ENCODE assay signal across 19 mouse cellular contexts in genomic region chr3:138814457-138814856, GRCm38 (mm10).
DNase-seq lines count a peak whose midpoint lies in the region; ATAC-seq and TF ChIP-seq lines count a peak whose summit lies in the region.
"Had no signal": no experiment of that assay in that cellular context is flagged by ENCODE, and none has a peak within 500 bp of the region (broad histone marks: within the 10 kb centered on the region; RNA-seq: fewer than 3 reads in every experiment).

No protein-coding gene starts in this region.

- H3K4me1 ChIP-seq in neural tube, embryonic 14.5 days (ENCODE audit: control insufficient read depth, insufficient read depth, low read length), result peaks cover 10% of the 10 kb centered on the region; the same call in 1 of the 2 replicates
- H3K4me1 ChIP-seq in forebrain, postnatal 0 days (ENCODE audit: insufficient read depth), result peaks cover 7% of the 10 kb centered on the region

- peak; percentile 41 to 66 for DNase-seq in frontal cortex, adult 2 months (ENCODE audit: extremely low spot score in 1 of 2, low spot score in 1 of 2)
- no peak for DNase-seq in frontal cortex, postnatal 36 days (ENCODE audit: low spot score in 2 of 2)
- no peak for DNase-seq in neural tube, embryonic 10.5 days (ENCODE audit: extremely low spot score, low spot score)
- peak; percentile 71 for DNase-seq in ZHBTc4 (ENCODE audit: low read depth, low spot score)
- DNase-seq in forebrain, postnatal 0 days, result no peak
- no peak for DNase-seq in left cerebral cortex, adult 2 months (ENCODE audit: extremely low spot score in 1 of 2, low spot score in 2 of 2)
- DNase-seq: adrenal gland, adult 2 months; B cell, adult 2 months; cerebellum, adult 18-20 months; heart, adult 18-20 months; liver, embryonic 13.5 days; spleen, adult 18-20 months; thymus, adult 2 months had no signal

- no peak for TF ChIP-seq CTCF in forebrain, postnatal 0 days (IDR thresholded peaks at IDR 0.05; ENCODE audit: low read depth)
- no peak for TF ChIP-seq CTCF in left cerebral cortex, adult 2 months (IDR thresholded peaks at IDR 0.05)

- ATAC-seq in neural tube, embryonic 14.5 days (ENCODE audit: low read depth), result 0 out of 2 replicates have a peak, but pooled peaks have one; percentile 2
- 0 out of 2 replicates have a peak, but pooled peaks have one; percentile 16 for ATAC-seq in forebrain, postnatal 0 days
- ATAC-seq: intestine, postnatal 0 days had no signal

- no peak overlapping the region for H3K4me2 ChIP-seq in neural tube, embryonic 14.5 days (ENCODE audit: low read depth, low read length)
- no peak overlapping the region for H3K4me2 ChIP-seq in forebrain, postnatal 0 days (ENCODE audit: low read depth)
- H3K4me2 ChIP-seq: limb, embryonic 12.5 days; liver, embryonic 13.5 days; lung, embryonic 15.5 days had no signal

- H3K4me3 ChIP-seq in neural tube, embryonic 14.5 days (ENCODE audit: low read depth, low read length), result no peak overlapping the region
- H3K4me3 ChIP-seq in forebrain, postnatal 0 days (ENCODE audit: low read depth, low read length), result no peak overlapping the region
- no peak overlapping the region for H3K4me3 ChIP-seq in left cerebral cortex, adult 2 months
- H3K4me3 ChIP-seq: limb, embryonic 12.5 days; liver, embryonic 13.5 days; lung, embryonic 15.5 days; megakaryocyte, embryonic 14.5 days had no signal

- 42% methylated on average over 5 of the region's 5 CpGs for WGBS in neural tube, embryonic 14.5 days
- WGBS in forebrain, postnatal 0 days, result 51% methylated on average over 5 of the region's 5 CpGs

- H3K9me3 ChIP-seq in neural tube, embryonic 14.5 days (ENCODE audit: control insufficient read depth, low read length), result no peaks in the 10 kb centered on the region
- no peaks in the 10 kb centered on the region for H3K9me3 ChIP-seq in forebrain, postnatal 0 days (ENCODE audit: low read length)
- H3K9me3 ChIP-seq: limb, embryonic 12.5 days; liver, embryonic 13.5 days; lung, embryonic 15.5 days had no signal

- 0 out of 2 replicates have a peak overlapping the region, but pooled peaks have one; percentile 44 for H3K27ac ChIP-seq in neural tube, embryonic 14.5 days (ENCODE audit: low read depth, low read length)
- H3K27ac ChIP-seq in forebrain, postnatal 0 days (ENCODE audit: low read depth, low read length), result no peak overlapping the region
- H3K27ac ChIP-seq in left cerebral cortex, adult 2 months, result no peak overlapping the region; the same call in 1 of the 2 replicates
- H3K27ac ChIP-seq: kidney, postnatal 0 days; limb, embryonic 12.5 days; liver, embryonic 13.5 days had no signal

- intact Hi-C loops in left cerebral cortex, adult 2 months (cut with DNase I), result no loop called here

- no peaks in the 10 kb centered on the region for H3K36me3 ChIP-seq in neural tube, embryonic 14.5 days (ENCODE audit: control insufficient read depth, insufficient read depth, low read length)
- H3K36me3 ChIP-seq in forebrain, postnatal 0 days (ENCODE audit: insufficient read depth), result no peaks in the 10 kb centered on the region
- H3K36me3 ChIP-seq: limb, embryonic 12.5 days; liver, embryonic 13.5 days; lung, embryonic 15.5 days had no signal

- no peak overlapping the region for H3K9ac ChIP-seq in neural tube, embryonic 14.5 days (replicated peaks; ENCODE audit: low read depth, low read length)
- no peak overlapping the region for H3K9ac ChIP-seq in forebrain, postnatal 0 days
- H3K9ac ChIP-seq: limb, embryonic 12.5 days; liver, embryonic 13.5 days; lung, embryonic 15.5 days had no signal

- no peaks in the 10 kb centered on the region for H3K27me3 ChIP-seq in neural tube, embryonic 14.5 days (ENCODE audit: control insufficient read depth, insufficient read depth, low read length)
- no peaks in the 10 kb centered on the region for H3K27me3 ChIP-seq in forebrain, postnatal 0 days (ENCODE audit: insufficient read depth, low read length)
- H3K27me3 ChIP-seq: limb, embryonic 12.5 days; liver, embryonic 13.5 days; lung, embryonic 15.5 days; megakaryocyte, embryonic 14.5 days had no signal

Comparison
In these comparisons a context has a peak if more than half of its experiments do, and no peak if none do; other contexts are left out.
1. DNase-seq: peak in frontal cortex, adult 2 months (2 of 2) and ZHBTc4 (single experiment); none in frontal cortex, postnatal 36 days (0 of 2), neural tube, embryonic 10.5 days (single experiment), forebrain, postnatal 0 days (single experiment) and left cerebral cortex, adult 2 months (0 of 2).